Mouse (Mus musculus) spleen, adult 2 months (tissue): Measurements from ENCODE around the gene Rad23b.
"Not testable (repeated sequence)": the region's sequence is repeated elsewhere in the genome, so short reads cannot be mapped to it uniquely, and the experiment has no call there.

Experiments used
- CTCF ChIP-seq: fragments of 200-500 bp; IDR thresholded peaks from 2 replicates; pipeline ENCODE4 v1.5.1; 2011; ENCODE audit warnings: mild to moderate bottlenecking, inconsistent platforms; ENCODE audit not compliant: insufficient read depth, insufficient read length, insufficient replicate concordance; ENCODE audit errors: extremely low read depth
- POLR2A ChIP-seq: fragments of 200-500 bp; IDR thresholded peaks from 2 replicates; pipeline ENCODE4 v1.6.1; 2011; ENCODE audit warnings: low read depth, low read length, inconsistent platforms

DNA sequence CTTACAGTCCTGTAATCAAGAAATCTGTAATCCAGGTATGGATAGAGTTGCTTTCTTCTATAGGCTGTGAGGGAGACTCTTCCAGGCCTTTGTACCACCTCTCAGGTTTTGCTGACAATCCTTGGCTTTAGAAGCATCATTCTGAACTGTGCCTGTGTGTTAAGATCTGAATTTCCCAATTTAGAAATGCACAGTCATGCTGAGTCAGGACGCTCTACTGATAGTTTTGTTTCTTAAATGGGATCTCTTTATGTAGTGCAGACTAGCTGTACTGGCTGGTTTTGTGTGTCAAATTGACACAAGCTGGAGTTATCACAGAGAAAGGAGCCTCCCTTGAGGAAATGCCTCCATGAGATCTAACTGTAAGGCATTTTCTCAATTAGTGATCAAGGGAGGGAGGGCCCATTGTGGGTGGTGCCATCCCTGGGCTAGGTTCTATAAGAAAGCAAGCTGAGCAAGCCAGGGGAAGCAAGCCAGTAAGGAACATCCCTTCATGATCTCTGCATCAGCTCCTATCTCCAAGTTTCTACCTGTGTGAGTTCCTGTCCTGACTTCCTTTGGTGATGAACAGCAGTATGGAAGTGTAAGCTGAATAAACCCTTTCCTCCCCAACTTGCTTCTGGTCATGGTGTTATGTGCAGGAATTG, 59.9 kb downstream of the Rad23b start:
- TF ChIP-seq CTCF, POLR2A: not testable (repeated sequence)
